Mouse (Mus musculus) bone marrow, adult 2 months (tissue): ENCODE results near the gene Grb10.

Experiments used
- CTCF ChIP-seq: fragments of 200-500 bp; IDR thresholded peaks from 2 replicates; pipeline ENCODE4 v1.5.1; 2011; ENCODE audit warnings: low read length, control low read depth; ENCODE audit not compliant: control insufficient read depth, insufficient read depth
- POLR2A ChIP-seq: fragments of 200-500 bp; IDR thresholded peaks from 2 replicates; pipeline ENCODE4 v1.6.1; 2011; ENCODE audit warnings: low read depth, mild to moderate bottlenecking, control low read depth, low read length, borderline replicate concordance; ENCODE audit not compliant: control insufficient read depth

- TF ChIP-seq POLR2A (no peak), CTCF (no peak)
Observed at GRCm38 (mm10) chr11:12038470-12038985, at the start of gene Grb10.
